Mouse (Mus musculus) hindbrain, embryonic 11.5 days (tissue): Measurements from ENCODE around the gene Psg26. TPM values are rescaled to one million over a fixed set of nuclear protein-coding genes. Genes with fewer than 3 reads are reported as not detected.
"Not testable (repeated sequence)": the region's sequence is repeated elsewhere in the genome, so short reads cannot be mapped to it uniquely, and the experiment has no call there.

ENCODE experiments used
- ATAC-seq: fragments of 200-750 bp; cut with Nextera tagmentation; 2 replicates; pipeline ENCODE4 v1.8.0; 2017; ENCODE audit warnings: mild to moderate bottlenecking, moderate TSS enrichment, moderate library complexity; ENCODE audit not compliant: low FRiP score
- DNase-seq: peaks from one replicate; pipeline ENCODE4 v3.0.0-alpha.2; 2015; ENCODE audit warnings: low spot score
- H3K27ac ChIP-seq: fragments of 300-500 bp; sonication (generic); 2 replicates; pipeline ENCODE4 v1.5.1; 2014; ENCODE audit warnings: mild to moderate bottlenecking, low read depth, low read length
- H3K27me3 ChIP-seq: fragments of 300-500 bp; sonication (generic); 2 replicates; pipeline ENCODE4 v1.6.1; 2014; ENCODE audit warnings: mild to moderate bottlenecking, low read length, moderate library complexity, mixed read lengths; ENCODE audit not compliant: control insufficient read depth, insufficient read depth
- H3K36me3 ChIP-seq: fragments of 300-500 bp; sonication (generic); 2 replicates; pipeline ENCODE4 v1.6.1; 2014; ENCODE audit warnings: mild to moderate bottlenecking, low read length, moderate library complexity, mixed read lengths; ENCODE audit not compliant: control insufficient read depth, insufficient read depth
- H3K4me1 ChIP-seq: fragments of 300-500 bp; sonication (generic); replicated peaks from 2 replicates; pipeline ENCODE4 v1.6.1; 2014; ENCODE audit warnings: low read length, mixed read lengths; ENCODE audit not compliant: control insufficient read depth, insufficient read depth
- H3K4me2 ChIP-seq: fragments of 300-500 bp; sonication (generic); replicated peaks from 2 replicates; pipeline ENCODE4 v1.6.1; 2014; ENCODE audit warnings: mild to moderate bottlenecking, low read depth, low read length
- H3K4me3 ChIP-seq: fragments of 300-500 bp; sonication (generic); 2 replicates; pipeline ENCODE4 v1.5.1; 2014; ENCODE audit warnings: low read depth, low read length
- H3K9ac ChIP-seq: fragments of 300-500 bp; sonication (generic); 2 replicates; pipeline ENCODE4 v1.6.1; 2014; ENCODE audit warnings: low read depth, low read length
- H3K9me3 ChIP-seq: fragments of 300-500 bp; sonication (generic); 2 replicates; pipeline ENCODE4 v1.6.1; 2016; ENCODE audit warnings: low read length; ENCODE audit not compliant: control insufficient read depth
- WGBS: fragments of 180-500 bp; shearing (Covaris S2); extraction: QIAGEN DNeasy Blood & Tissue Kit; methylation state at CpG from one replicate; pipeline ENCODE4 v1.1.7; 2014; 5-methylcytosine and 5-hydroxymethylcytosine counted together
- polyA plus RNA-seq: library from polyadenylated mRNA; unstranded; fragments of >200 nt; fragmentation: Nextera tagmentation; extraction: Ambion mirVana; gene quantifications from 2 replicates; pipeline ENCODE4 v1.2.1, GENCODE M21; 2014

Psg26 gene
- not detected in 2 replicates for polyA plus RNA-seq

DNA sequence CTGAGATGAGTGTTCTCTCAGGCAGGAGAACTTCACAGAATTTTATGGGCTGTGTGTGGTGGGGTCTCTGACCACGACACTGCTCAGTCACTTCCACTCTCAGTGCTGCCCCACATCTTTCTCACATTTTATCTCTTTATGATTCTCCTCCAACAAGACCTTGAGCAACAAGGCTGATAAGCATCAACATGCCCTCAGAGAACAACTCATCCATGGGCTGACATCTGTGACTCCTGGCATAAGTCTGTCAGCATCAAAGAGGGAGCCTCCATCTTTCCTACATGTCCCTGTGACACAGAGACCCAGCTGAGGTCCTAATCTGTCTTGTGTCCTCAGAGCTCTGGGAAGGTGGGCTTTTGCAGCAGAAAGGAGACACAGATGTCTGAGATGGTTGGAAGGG is at the start of gene Psg26:
Gene Psg26, minus strand, starts transcription at position 101 of the 400 bp plus-strand sequence.
- no peak within 1 kb of the TSS for H3K9ac ChIP-seq
- H3K27me3 ChIP-seq, result no peaks in the 10 kb centered on the region
- no peaks in the 10 kb centered on the region for H3K36me3 ChIP-seq
- 88% methylated on average over 1 of the region's 1 CpGs for WGBS
- H3K4me1 ChIP-seq, result no peaks in the 10 kb centered on the region
- ATAC-seq (no peak), DNase-seq (no peak)
- H3K4me2 ChIP-seq, result no peak within 1 kb of the TSS
- no peak within 1 kb of the TSS for H3K4me3 ChIP-seq
- H3K9me3 ChIP-seq, result 0 out of 2 replicates have a peak, but pooled peaks cover 2% of the 10 kb centered on the region
- no peak within 1 kb of the TSS for H3K27ac ChIP-seq

DNA sequence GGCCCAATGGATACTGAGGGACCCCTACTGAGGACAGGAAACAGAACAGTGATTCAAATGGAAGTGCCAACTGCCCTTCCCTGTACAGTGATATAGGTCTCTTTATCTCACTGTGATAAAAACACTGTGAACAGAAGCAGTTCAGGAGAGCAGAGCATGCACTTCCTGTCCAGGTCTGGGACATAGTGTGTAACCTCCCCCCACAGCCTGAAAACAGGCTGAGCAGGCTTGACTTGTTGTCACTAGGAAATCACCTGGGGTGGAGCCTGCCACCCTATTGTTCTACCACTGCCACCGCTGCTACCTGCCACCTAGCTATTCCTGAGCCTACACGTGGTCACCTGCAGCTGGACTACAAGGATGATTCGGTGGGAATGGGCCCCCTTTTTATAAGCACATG is 49.4 kb upstream of the Psg26 start:
- WGBS, result 70% methylated on average over 3 of the region's 3 CpGs
- no peaks in the 10 kb centered on the region for H3K36me3 ChIP-seq
- no peaks in the 10 kb centered on the region for H3K9me3 ChIP-seq
- no peak for DNase-seq
- ATAC-seq, result no peak
- no peak overlapping the region for H3K4me3 ChIP-seq
- no peak overlapping the region for H3K27ac ChIP-seq
- H3K27me3 ChIP-seq, result no peaks in the 10 kb centered on the region
- no peaks in the 10 kb centered on the region for H3K4me1 ChIP-seq
- H3K9ac ChIP-seq, result no peak overlapping the region
- H3K4me2 ChIP-seq, result no peak overlapping the region

DNA sequence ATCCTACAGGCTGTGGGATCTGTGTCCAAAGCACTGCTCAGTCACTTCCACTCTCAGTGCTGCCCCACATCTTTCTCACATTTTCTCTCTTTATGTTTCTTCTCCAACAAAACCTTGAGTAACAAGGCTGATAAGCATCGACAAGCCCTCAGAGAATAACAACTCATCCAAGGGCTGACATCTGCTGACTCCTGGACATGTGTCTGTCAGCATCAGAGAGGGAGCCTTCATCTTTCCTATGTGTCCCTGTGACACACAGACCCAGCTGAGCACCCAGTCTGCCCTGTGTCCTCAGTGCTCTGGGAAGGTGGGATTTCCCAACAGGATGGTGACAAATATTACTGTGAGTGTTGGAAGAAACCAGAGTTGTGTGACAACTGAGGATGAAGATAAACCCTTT is 48.2 kb upstream of the Psg26 start, which contains the start of gene Psg25:
Gene Psg25, minus strand, starts transcription at position 101 of the 400 bp plus-strand sequence.
- WGBS, result 92% methylated on average over 1 of the region's 1 CpGs
- Histone ChIP-seq H3K4me1 (no peaks in the 10 kb centered on the region), H3K9ac (no peak within 1 kb of the TSS), H3K36me3 (no peaks in the 10 kb centered on the region), H3K4me3 (no peak within 1 kb of the TSS), H3K4me2 (no peak within 1 kb of the TSS), H3K27ac (no peak within 1 kb of the TSS), H3K9me3 (no peaks in the 10 kb centered on the region), H3K27me3 (no peaks in the 10 kb centered on the region)
- no peak for DNase-seq
- no peak for ATAC-seq

DNA sequence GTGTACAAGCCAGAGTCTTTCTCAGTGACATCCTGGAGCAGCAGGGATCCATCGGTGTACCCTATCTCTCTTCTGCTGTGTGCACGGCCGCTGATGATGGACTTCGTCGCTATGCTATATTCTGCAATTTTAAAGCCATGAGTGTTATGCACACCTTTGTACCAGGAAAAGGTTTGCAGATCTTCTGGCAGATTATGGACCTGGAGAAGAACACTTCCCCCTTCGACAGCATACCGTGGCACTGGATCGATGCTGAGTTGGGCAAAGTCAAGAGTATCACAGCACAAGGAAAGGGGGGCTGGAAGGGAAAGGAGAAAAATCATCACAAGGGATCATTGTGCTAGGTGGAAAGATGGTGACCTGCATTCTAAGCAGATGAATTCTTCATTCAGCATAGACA is 40.7 kb upstream of the Psg26 start:
- no peak overlapping the region for H3K4me2 ChIP-seq
- no peaks in the 10 kb centered on the region for H3K4me1 ChIP-seq
- no peak overlapping the region for H3K27ac ChIP-seq
- no peak overlapping the region for H3K4me3 ChIP-seq
- no peak overlapping the region for H3K9ac ChIP-seq
- no peak for ATAC-seq
- 94% methylated on average over 8 of the region's 8 CpGs for WGBS
- no peak for DNase-seq
- H3K36me3 ChIP-seq, result no peaks in the 10 kb centered on the region
- H3K9me3 ChIP-seq, result no peaks in the 10 kb centered on the region
- H3K27me3 ChIP-seq, result no peaks in the 10 kb centered on the region

DNA sequence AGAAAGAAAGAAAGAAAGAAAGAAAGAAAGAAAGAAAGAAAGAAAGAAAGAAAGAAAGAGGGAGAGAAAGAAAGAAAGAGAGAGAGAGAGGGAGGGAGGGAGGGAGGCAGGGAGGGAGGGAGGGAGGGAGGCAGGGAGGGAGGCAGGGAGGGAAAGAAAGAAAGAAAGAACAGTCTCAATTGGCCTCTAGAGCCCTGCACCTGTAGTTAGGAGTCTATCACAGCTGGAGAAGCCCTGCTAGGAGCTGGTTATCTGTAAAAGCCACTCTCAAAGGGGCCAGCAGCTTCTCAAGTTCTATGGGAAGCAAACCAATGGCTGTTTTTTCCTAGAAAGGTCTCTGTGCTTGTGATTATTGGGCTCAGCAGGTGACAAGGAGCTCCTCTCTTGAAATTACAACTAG is 28.9 kb upstream of the Psg26 start:
- not testable (repeated sequence) for H3K4me1 ChIP-seq, H3K36me3 ChIP-seq, H3K9ac ChIP-seq, DNase-seq, H3K27ac ChIP-seq, H3K4me2 ChIP-seq, H3K9me3 ChIP-seq, H3K27me3 ChIP-seq, H3K4me3 ChIP-seq, ATAC-seq

DNA sequence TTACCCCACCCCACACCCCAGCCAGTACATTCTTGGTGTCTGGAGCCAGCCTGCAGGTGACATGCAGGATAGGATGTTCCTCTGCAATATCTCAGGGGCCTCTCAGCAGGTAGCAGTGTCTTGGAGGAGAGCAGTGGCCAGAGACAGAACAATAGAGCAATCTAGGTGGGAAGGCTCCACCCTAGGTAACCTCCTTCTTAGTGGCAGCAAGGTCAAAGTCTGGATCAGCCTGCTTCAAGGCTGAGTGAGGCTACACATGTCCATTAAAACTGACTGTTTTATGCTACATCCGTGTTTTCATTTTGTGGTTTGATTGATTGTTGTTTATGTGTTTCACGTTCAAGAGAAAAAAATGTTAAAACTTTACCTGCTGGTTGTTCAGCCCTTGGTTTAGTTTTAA is 28.4 kb upstream of the Psg26 start:
- not testable (repeated sequence) for H3K27ac ChIP-seq, DNase-seq, H3K4me2 ChIP-seq, H3K27me3 ChIP-seq, ATAC-seq, H3K9ac ChIP-seq, H3K4me1 ChIP-seq, H3K4me3 ChIP-seq, H3K9me3 ChIP-seq, H3K36me3 ChIP-seq
- 67% methylated on average over 2 of the region's 2 CpGs for WGBS

DNA sequence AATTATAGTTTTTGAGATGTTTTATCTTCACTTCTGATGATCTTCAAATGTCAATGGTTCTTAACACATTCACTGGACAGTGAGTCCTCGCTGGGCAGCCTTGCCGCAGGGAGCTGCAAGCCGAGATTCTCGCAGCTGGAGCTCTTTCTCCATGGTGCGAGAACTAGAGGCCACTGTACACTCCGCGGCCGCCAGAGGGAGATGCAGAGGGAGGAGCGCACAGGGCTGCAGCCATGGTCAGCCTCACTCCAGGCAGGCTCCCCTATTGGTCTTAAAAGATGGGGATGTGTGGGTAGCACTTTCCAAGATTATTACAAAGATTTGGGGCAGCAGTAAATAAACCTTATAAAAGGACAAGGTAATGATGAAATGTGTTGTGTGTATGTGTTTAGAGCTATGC is 27.5 kb upstream of the Psg26 start:
- H3K4me1 ChIP-seq, result no peaks in the 10 kb centered on the region
- no peaks in the 10 kb centered on the region for H3K27me3 ChIP-seq
- no peak overlapping the region for H3K9ac ChIP-seq
- H3K4me3 ChIP-seq, result no peak overlapping the region
- ATAC-seq (no peak), DNase-seq (peak; percentile 41)
- H3K9me3 ChIP-seq, result no peaks in the 10 kb centered on the region
- H3K4me2 ChIP-seq, result no peak overlapping the region
- no peaks in the 10 kb centered on the region for H3K36me3 ChIP-seq
- WGBS, result 28% methylated on average over 9 of the region's 9 CpGs
- no peak overlapping the region for H3K27ac ChIP-seq

DNA sequence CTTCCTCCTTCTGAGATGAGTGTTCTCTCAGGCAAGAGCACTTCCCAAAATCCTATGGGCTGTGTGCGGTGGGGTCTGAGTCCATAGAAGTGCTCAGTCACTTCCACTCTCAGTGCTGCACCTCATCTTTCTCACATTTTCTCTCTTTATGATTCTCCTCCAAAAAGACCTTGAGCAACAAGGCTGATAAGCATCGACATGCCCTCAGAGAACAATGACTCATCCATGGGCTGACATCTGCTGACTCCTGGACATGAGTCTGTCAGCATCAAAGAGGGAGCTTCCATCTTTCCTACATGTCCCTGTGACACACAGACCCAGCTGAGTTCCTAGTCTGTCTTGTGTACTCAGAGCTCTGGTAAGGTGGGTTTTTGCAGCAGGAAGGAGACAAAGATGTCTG is 52.0 kb downstream of the Psg26 start, which contains the start of gene Psg28:
Gene Psg28, minus strand, starts transcription at position 101 of the 400 bp plus-strand sequence.
- H3K9me3 ChIP-seq, result not testable (repeated sequence)

More for the DNA sequence above, 52.0 kb downstream of the Psg26 start, which contains the start of gene Psg28:
- not testable (repeated sequence) for H3K9ac ChIP-seq, DNase-seq, H3K36me3 ChIP-seq, H3K27me3 ChIP-seq, H3K4me2 ChIP-seq, ATAC-seq, H3K4me1 ChIP-seq, H3K4me3 ChIP-seq, H3K27ac ChIP-seq
- WGBS, result 84% methylated on average over 2 of the region's 2 CpGs
